Mouse (Mus musculus) G1E (cell line): ENCODE data around the gene Gm29776. TPM values are rescaled to one million over a fixed set of nuclear protein-coding genes. Genes with fewer than 3 reads are reported as not detected.
A peak's percentile ranks its signal among the peaks of the same experiment; 100 is the strongest.

Experiments used
- ATAC-seq: 2 replicates; pipeline ENCODE4 v1.8.0; 2016; ENCODE audit warnings: mild to moderate bottlenecking; ENCODE audit not compliant: insufficient number of reproducible peaks, poor library complexity, low FRiP score, severe bottlenecking; ENCODE audit errors: extremely low read depth
- DNase-seq: peaks from one replicate; pipeline ENCODE4 v3.0.0; 2012; ENCODE audit warnings: low spot score
- H3K27me3 ChIP-seq: 2 replicates; pipeline ENCODE4 v1.6.1; 2012; ENCODE audit warnings: mild to moderate bottlenecking, low read length, inconsistent platforms; ENCODE audit not compliant: insufficient read depth
- H3K36me3 ChIP-seq: replicated peaks from 2 replicates; pipeline ENCODE3; 2012; ENCODE audit warnings: mild to moderate bottlenecking, inconsistent platforms
- H3K4me1 ChIP-seq: 2 replicates; pipeline ENCODE4 v1.6.1; 2012; ENCODE audit warnings: low read depth, low read length, inconsistent platforms, mixed read lengths; ENCODE audit not compliant: insufficient read depth
- H3K4me3 ChIP-seq: 2 replicates; pipeline ENCODE4 v1.5.1; 2012; ENCODE audit warnings: low read depth, mild to moderate bottlenecking, inconsistent platforms, low read length, moderate library complexity, mixed read lengths
- H3K9me3 ChIP-seq: replicated peaks from 2 replicates; pipeline ENCODE4 v1.6.1; 2012; ENCODE audit warnings: inconsistent platforms
- CTCF ChIP-seq: IDR thresholded peaks from 2 replicates; pipeline ENCODE4 v1.5.1; 2012; ENCODE audit warnings: low read depth, low read length, inconsistent platforms, mixed read lengths
- GATA1 ChIP-seq: IDR thresholded peaks from 2 replicates; pipeline ENCODE4 v1.6.1; 2012; ENCODE audit warnings: borderline replicate concordance, low read length, inconsistent platforms, mixed read lengths
- GATA2 ChIP-seq: IDR thresholded peaks from 2 replicates; pipeline ENCODE4 v1.6.1; 2012; ENCODE audit warnings: low read depth, low read length, inconsistent platforms, borderline replicate concordance
- POLR2AphosphoS5 ChIP-seq: IDR thresholded peaks from 2 replicates; pipeline ENCODE4 v1.6.1; 2012; ENCODE audit warnings: low read depth, low read length, inconsistent platforms; ENCODE audit not compliant: insufficient replicate concordance
- TAL1 ChIP-seq: conservative IDR thresholded peaks from 2 replicates; pipeline ENCODE4 v1.6.1; 2012; ENCODE audit warnings: low read depth, low read length, inconsistent platforms, mixed read lengths
- polyA plus RNA-seq: library from polyadenylated mRNA; stranded (reverse); fragments of >175 nt; gene quantifications from 2 replicates; pipeline ENCODE4 v1.2.3, GENCODE M21; 2012
- total RNA-seq, 2 experiments: library from RNA; stranded (forward) in 1 of 2; stranded (reverse) in 1 of 2; fragments of 200-1000 nt in 1 of 2; fragments of >200 nt in 1 of 2; fragmentation: Nextera tagmentation in 1 of 2; gene quantifications; 2 replicates each; pipeline ENCODE4 v1.2.3; 2014 to 2017

Gm29776 gene
- total RNA-seq (2014; fragmentation: Nextera tagmentation) = not detected in 2 replicates
- 0.11 TPM in 1 of 2 replicates, not detected in the other for total RNA-seq (2017)
- 0.02 TPM in 1 of 2 replicates, not detected in the other for polyA plus RNA-seq

DNA sequence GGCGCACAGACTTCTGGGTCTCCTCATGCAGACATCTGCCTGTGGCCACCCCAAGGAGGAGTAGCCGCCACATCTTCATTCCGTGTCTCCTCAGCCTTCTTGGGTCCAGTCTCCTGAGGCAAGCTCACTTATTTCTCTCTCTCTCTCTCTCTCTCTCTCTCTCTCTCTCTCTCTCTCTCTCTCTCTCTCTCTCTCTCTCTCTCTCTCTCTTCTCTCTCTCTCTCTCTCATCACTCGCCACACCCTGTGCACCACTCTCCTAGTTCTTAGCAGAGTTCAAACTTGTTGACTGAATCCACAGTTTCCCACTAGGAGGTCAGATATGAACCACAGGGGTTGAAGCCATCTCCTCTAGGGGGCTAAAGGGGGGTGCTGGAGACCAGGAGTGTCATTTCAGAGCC, at the start of gene Gm29776:
Gene Gm29776 (minus strand): TSS at position 101 of the 400 bp plus-strand sequence.
- ATAC-seq = no peak
- Histone ChIP-seq H3K27me3 (peaks cover 29% of the 10 kb centered on the region), H3K36me3 (peaks cover 21% of the 10 kb centered on the region), H3K9me3 (no peaks in the 10 kb centered on the region), H3K4me1 (peaks cover 51% of the 10 kb centered on the region), H3K4me3 (no peak within 1 kb of the TSS)
- TF ChIP-seq POLR2AphosphoS5 (no peak), CTCF (no peak), TAL1 (no peak), GATA2 (no peak), GATA1 (no peak)
- no peak for DNase-seq

DNA sequence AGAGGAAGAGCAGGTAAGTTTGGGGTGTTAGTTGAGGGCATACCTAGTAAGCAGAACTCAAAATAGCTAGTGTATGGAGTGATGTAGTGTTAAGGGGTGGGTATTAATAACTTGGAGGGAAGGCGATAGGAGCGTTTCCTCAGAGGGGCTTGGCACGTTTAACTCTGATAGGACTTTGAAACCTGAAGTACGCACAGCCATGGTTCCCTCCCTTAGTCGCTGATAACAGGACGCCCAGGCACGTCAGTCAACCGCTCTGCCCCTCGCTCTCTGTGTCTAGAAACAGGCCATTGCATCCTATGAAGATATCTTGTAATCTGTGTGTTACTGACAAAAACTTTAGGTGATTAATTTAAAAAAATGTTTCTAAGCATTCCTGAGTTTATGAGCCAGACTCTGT, 47.4 kb upstream of the Gm29776 start:
- Histone ChIP-seq H3K4me1 (peaks cover 76% of the 10 kb centered on the region), H3K27me3 (no peaks in the 10 kb centered on the region), H3K36me3 (peaks cover 96% of the 10 kb centered on the region), H3K9me3 (no peaks in the 10 kb centered on the region), H3K4me3 (no peak overlapping the region)
- ATAC-seq (no peak), DNase-seq (peak; percentile 36)
- no peak for TF ChIP-seq GATA2
- TF ChIP-seq GATA1 = no peak
- TF ChIP-seq POLR2AphosphoS5 = no peak
- TF ChIP-seq CTCF = no peak
- no peak for TF ChIP-seq TAL1

- Histone ChIP-seq H3K36me3 (peaks cover 92% of the 10 kb centered on the region), H3K4me1 (peaks cover 60% of the 10 kb centered on the region), H3K9me3 (no peaks in the 10 kb centered on the region), H3K27me3 (no peaks in the 10 kb centered on the region), H3K4me3 (peak overlapping the region; percentile 30; the same call in 1 of the 2 replicates)
- TF ChIP-seq GATA1 (no peak), POLR2AphosphoS5 (no peak), TAL1 (no peak), CTCF (no peak), GATA2 (no peak)
- ATAC-seq (peak; percentile 75), DNase-seq (peak; percentile 25)
Measured at GRCm38 (mm10) chr14:54744473-54744872, 45.8 kb upstream of the Gm29776 start.

- DNase-seq (no peak), ATAC-seq (no peak)
- Histone ChIP-seq H3K4me1 (peaks cover 46% of the 10 kb centered on the region), H3K9me3 (no peaks in the 10 kb centered on the region), H3K36me3 (peaks cover 94% of the 10 kb centered on the region), H3K27me3 (no peaks in the 10 kb centered on the region), H3K4me3 (no peak overlapping the region)
- TF ChIP-seq GATA1 = no peak
- TF ChIP-seq POLR2AphosphoS5 = no peak
- TF ChIP-seq CTCF = no peak
- TF ChIP-seq GATA2 = no peak
- TF ChIP-seq TAL1 = no peak
Measured at GRCm38 (mm10) chr14:54742375-54742774, 43.7 kb upstream of the Gm29776 start.

DNA sequence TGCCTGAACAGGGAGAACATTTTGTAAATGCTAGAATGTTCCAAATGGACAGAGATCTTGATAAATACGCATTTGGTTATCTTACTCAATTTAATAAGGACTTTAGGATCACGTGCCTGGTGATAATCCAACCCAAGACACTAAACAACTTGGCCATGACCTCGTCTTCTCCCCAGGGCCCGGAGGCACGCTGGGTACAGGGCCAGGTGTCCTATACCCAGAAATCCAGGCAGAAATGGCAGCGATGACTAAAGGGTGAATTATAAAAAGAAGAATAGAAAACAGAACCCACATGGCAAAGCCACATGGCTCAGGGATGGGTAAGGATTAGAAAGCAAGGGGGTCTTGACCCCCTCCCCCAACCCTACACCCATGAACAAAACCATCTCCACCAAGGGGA, 43.1 kb upstream of the Gm29776 start:
- TF ChIP-seq GATA1 (no peak), GATA2 (no peak), POLR2AphosphoS5 (no peak), CTCF (no peak), TAL1 (no peak)
- H3K4me3 ChIP-seq = no peak overlapping the region
- no peaks in the 10 kb centered on the region for H3K9me3 ChIP-seq
- no peak for DNase-seq
- ATAC-seq = no peak
- peaks cover 94% of the 10 kb centered on the region for H3K36me3 ChIP-seq
- H3K4me1 ChIP-seq = peaks cover 44% of the 10 kb centered on the region
- H3K27me3 ChIP-seq = no peaks in the 10 kb centered on the region

GRCm38 (mm10) chr14:54737634-54738033, 39.0 kb upstream of the Gm29776 start:
- ATAC-seq (no peak), DNase-seq (no peak)
- no peaks in the 10 kb centered on the region for H3K27me3 ChIP-seq
- H3K4me1 ChIP-seq = peaks cover 15% of the 10 kb centered on the region
- H3K9me3 ChIP-seq = no peaks in the 10 kb centered on the region
- TF ChIP-seq GATA2 (no peak), GATA1 (no peak)
- no peak overlapping the region for H3K4me3 ChIP-seq
- peaks cover 95% of the 10 kb centered on the region for H3K36me3 ChIP-seq
